Mouse (Mus musculus): ENCODE results near the gene Kcnj14. TPM values are rescaled to one million over a fixed set of nuclear protein-coding genes. Genes with fewer than 3 reads are reported as not detected.

Gene Kcnj14
- total and polyA plus RNA-seq, 2 experiments = 0.11 TPM; not detected in 1

- Histone ChIP-seq H3K36me3 (ENCODE audit: control insufficient read depth, insufficient read depth, low read length) (no peaks in the 10 kb centered on the region; the same call in 1 of the 2 replicates), H3K27ac (replicated peaks; ENCODE audit: insufficient read depth, low read depth, low read length) (0 out of 2 replicates have a peak within 1 kb of the TSS, but pooled peaks have one; percentile 43), H3K27me3 (ENCODE audit: control insufficient read depth, insufficient read depth, low read length) (peaks cover 22% of the 10 kb centered on the region), H3K4me3 (ENCODE audit: insufficient read depth, low read depth, low read length) (peak within 1 kb of the TSS; percentile 74), H3K4me1 (ENCODE audit: control insufficient read depth, insufficient read depth, low read length) (peaks cover 6% of the 10 kb centered on the region; the same call in 1 of the 2 replicates), H3K79me2 (ENCODE audit: control insufficient read depth, insufficient read depth, low read length) (no peaks in the 10 kb centered on the region; the same call in 1 of the 2 replicates), H3K9ac (ENCODE audit: low read depth, low read length) (peak within 1 kb of the TSS; percentile 63)
- TF ChIP-seq CTCF (IDR thresholded peaks at IDR 0.05; ENCODE audit: low read depth, low read length) = no peak
- TF ChIP-seq POLR2A (IDR thresholded peaks at IDR 0.05; ENCODE audit: extremely low read depth, insufficient read depth, low read length) = no peak
- DNase-seq (ENCODE audit: extremely low read depth, low read depth, low spot score) = peak; percentile 84
- under 1% methylated on average over 35 of the region's 35 CpGs for WGBS
These were observed 6.0 kb upstream of the Kcnj14 start, which contains the start of gene Grwd1 for GRCm38 (mm10) chr7:45830427-45831127. Gene Grwd1 (minus strand): TSS chr7:45830944.

DNA sequence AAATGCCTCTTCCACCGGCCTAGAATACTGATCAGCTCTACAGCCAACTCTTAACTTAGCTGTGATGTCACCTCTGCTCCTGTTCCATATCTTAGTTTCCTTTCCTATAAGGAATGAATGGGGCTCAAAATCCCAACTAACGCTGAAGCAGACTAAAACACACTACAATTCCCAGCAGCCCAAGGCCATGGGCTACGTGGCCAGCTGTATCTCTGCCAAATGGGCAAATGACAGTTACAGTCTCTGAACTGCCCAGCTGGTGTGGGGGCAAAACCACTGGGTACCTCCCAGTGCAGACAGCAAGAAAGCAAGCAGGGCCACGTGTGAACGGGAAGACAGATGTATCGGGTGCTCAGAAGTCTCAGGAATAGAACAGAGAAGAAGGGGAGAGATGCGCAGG lies 2.0 kb upstream of the Kcnj14 start:
- peaks cover 6% of the 10 kb centered on the region for H3K36me3 ChIP-seq (ENCODE audit: control insufficient read depth, insufficient read depth, low read length)
- TF ChIP-seq POLR2A (IDR thresholded peaks at IDR 0.05; ENCODE audit: extremely low read depth, insufficient read depth, low read length) = no peak
- no peak for TF ChIP-seq CTCF (IDR thresholded peaks at IDR 0.05; ENCODE audit: low read depth, low read length)

GRCm38 (mm10) chr7:45820913-45821312 lies 3.7 kb downstream of the Kcnj14 start:
- no peak overlapping the region for H3K9ac ChIP-seq (ENCODE audit: low read depth, low read length)
- no peak overlapping the region for H3K4me3 ChIP-seq (ENCODE audit: insufficient read depth, low read depth, low read length)

More for the DNA sequence above, 2.0 kb upstream of the Kcnj14 start:
- no peaks in the 10 kb centered on the region; the same call in 1 of the 2 replicates for H3K79me2 ChIP-seq (ENCODE audit: control insufficient read depth, insufficient read depth, low read length)
- H3K27me3 ChIP-seq (ENCODE audit: control insufficient read depth, insufficient read depth, low read length) = no peaks in the 10 kb centered on the region
- no peak overlapping the region for H3K9ac ChIP-seq (ENCODE audit: low read depth, low read length)
- no peak overlapping the region for H3K4me3 ChIP-seq (ENCODE audit: insufficient read depth, low read depth, low read length)
- no peak overlapping the region for H3K27ac ChIP-seq (replicated peaks; ENCODE audit: insufficient read depth, low read depth, low read length)
- 79% methylated on average over 7 of the region's 7 CpGs for WGBS
- no peak for DNase-seq (ENCODE audit: extremely low read depth, low read depth, low spot score)
- peaks cover 6% of the 10 kb centered on the region; the same call in 1 of the 2 replicates for H3K4me1 ChIP-seq (ENCODE audit: control insufficient read depth, insufficient read depth, low read length)

GRCm38 (mm10) chr7:45819843-45820242 lies 4.7 kb downstream of the Kcnj14 start:
- Histone ChIP-seq H3K79me2 (ENCODE audit: control insufficient read depth, insufficient read depth, low read length) (no peaks in the 10 kb centered on the region), H3K27ac (replicated peaks; ENCODE audit: insufficient read depth, low read depth, low read length) (no peak overlapping the region), H3K27me3 (ENCODE audit: control insufficient read depth, insufficient read depth, low read length) (no peaks in the 10 kb centered on the region), H3K4me3 (ENCODE audit: insufficient read depth, low read depth, low read length) (no peak overlapping the region), H3K36me3 (ENCODE audit: control insufficient read depth, insufficient read depth, low read length) (peaks cover 2% of the 10 kb centered on the region; the same call in 1 of the 2 replicates), H3K4me1 (ENCODE audit: control insufficient read depth, insufficient read depth, low read length) (no peaks in the 10 kb centered on the region), H3K9ac (ENCODE audit: low read depth, low read length) (no peak overlapping the region)
- no peak for DNase-seq (ENCODE audit: extremely low read depth, low read depth, low spot score)
- WGBS = 24% methylated on average over 25 of the region's 25 CpGs
- TF ChIP-seq POLR2A (IDR thresholded peaks at IDR 0.05; ENCODE audit: extremely low read depth, insufficient read depth, low read length) (no peak), CTCF (IDR thresholded peaks at IDR 0.05; ENCODE audit: low read depth, low read length) (no peak)

More at GRCm38 (mm10) chr7:45820913-45821312, 3.7 kb downstream of the Kcnj14 start:
- Histone ChIP-seq H3K27ac (replicated peaks; ENCODE audit: insufficient read depth, low read depth, low read length) (no peak overlapping the region), H3K36me3 (ENCODE audit: control insufficient read depth, insufficient read depth, low read length) (peaks cover 6% of the 10 kb centered on the region; the same call in 1 of the 2 replicates), H3K79me2 (ENCODE audit: control insufficient read depth, insufficient read depth, low read length) (no peaks in the 10 kb centered on the region), H3K4me1 (ENCODE audit: control insufficient read depth, insufficient read depth, low read length) (no peaks in the 10 kb centered on the region), H3K27me3 (ENCODE audit: control insufficient read depth, insufficient read depth, low read length) (no peaks in the 10 kb centered on the region)
- no peak for DNase-seq (ENCODE audit: extremely low read depth, low read depth, low spot score)
- no peak for TF ChIP-seq POLR2A (IDR thresholded peaks at IDR 0.05; ENCODE audit: extremely low read depth, insufficient read depth, low read length)
- TF ChIP-seq CTCF (IDR thresholded peaks at IDR 0.05; ENCODE audit: low read depth, low read length) = no peak

DNA sequence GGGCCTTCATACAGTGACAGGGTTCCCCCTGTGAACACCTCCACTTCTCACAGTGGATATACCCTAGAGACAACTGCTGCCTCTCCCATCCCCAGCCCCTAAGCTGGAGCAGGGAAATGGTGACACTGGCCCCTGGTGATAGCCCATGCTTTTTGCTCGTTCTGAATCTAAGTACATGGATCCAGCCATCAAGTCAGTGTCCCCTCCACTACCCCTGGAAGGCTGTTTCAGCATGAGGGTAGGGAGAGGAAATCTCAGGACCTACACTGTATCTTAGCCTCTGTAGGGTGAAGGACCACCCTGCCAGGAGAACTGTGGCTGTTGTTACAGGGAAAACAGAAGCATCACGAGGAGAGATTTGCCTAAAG lies 8.6 kb downstream of the Kcnj14 start:
- Histone ChIP-seq H3K9ac (ENCODE audit: low read depth, low read length) (no peak overlapping the region), H3K36me3 (ENCODE audit: control insufficient read depth, insufficient read depth, low read length) (peaks cover 10% of the 10 kb centered on the region), H3K27me3 (ENCODE audit: control insufficient read depth, insufficient read depth, low read length) (no peaks in the 10 kb centered on the region), H3K4me1 (ENCODE audit: control insufficient read depth, insufficient read depth, low read length) (peaks cover 6% of the 10 kb centered on the region), H3K4me3 (ENCODE audit: insufficient read depth, low read depth, low read length) (no peak overlapping the region), H3K79me2 (ENCODE audit: control insufficient read depth, insufficient read depth, low read length) (peaks cover 3% of the 10 kb centered on the region; the same call in 1 of the 2 replicates), H3K27ac (replicated peaks; ENCODE audit: insufficient read depth, low read depth, low read length) (no peak overlapping the region)
- WGBS = 76% methylated on average over 2 of the region's 2 CpGs
- TF ChIP-seq POLR2A (IDR thresholded peaks at IDR 0.05; ENCODE audit: extremely low read depth, insufficient read depth, low read length) (no peak), CTCF (IDR thresholded peaks at IDR 0.05; ENCODE audit: low read depth, low read length) (no peak)
- DNase-seq (ENCODE audit: extremely low read depth, low read depth, low spot score) = no peak
